Mouse (Mus musculus) cerebellum, adult 2 months (tissue): ENCODE results near the gene Rnf113a2.

Source experiments
- CTCF ChIP-seq: fragments of 200-500 bp; IDR thresholded peaks from 2 replicates; pipeline ENCODE4 v1.5.1; 2011; ENCODE audit warnings: low read depth, mild to moderate bottlenecking, control low read depth, low read length, moderate library complexity, borderline replicate concordance; ENCODE audit not compliant: insufficient read depth
- POLR2A ChIP-seq: fragments of 200-500 bp; IDR thresholded peaks from 2 replicates; pipeline ENCODE4 v1.6.1; 2011; ENCODE audit warnings: low read length, control low read depth, borderline replicate concordance; ENCODE audit not compliant: insufficient read depth

DNA sequence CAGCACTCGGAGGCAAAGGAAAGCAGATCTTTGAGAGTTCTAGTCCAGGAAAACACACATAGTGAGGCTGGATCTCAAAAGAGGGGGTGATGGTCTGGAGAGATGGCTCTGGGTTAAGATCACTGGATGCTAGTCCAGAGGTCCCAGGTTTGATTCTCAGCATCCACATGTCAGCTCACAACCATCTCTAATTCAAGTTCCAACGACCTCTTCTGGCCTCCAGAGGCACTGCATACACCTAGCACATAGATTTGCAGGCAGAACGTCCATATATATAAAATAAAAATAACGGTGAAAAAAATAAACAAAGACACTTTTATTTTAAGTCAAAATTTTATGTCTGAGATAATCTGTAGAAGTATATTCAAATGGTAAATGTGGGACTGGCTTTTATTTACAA lies 9.7 kb upstream of the Rnf113a2 start:
- TF ChIP-seq CTCF (no peak), POLR2A (no peak)
